Mouse (Mus musculus): Measurements from ENCODE around the gene Bet1. TPM values are rescaled to one million over a fixed set of nuclear protein-coding genes. Genes with fewer than 3 reads are reported as not detected.
A peak's percentile ranks its signal among the peaks of the same experiment; 100 is the strongest.

The Bet1 gene
- 4.2 and 6.1 TPM in 2 replicates for polyA plus RNA-seq (2012; rRNA removed)

DNA sequence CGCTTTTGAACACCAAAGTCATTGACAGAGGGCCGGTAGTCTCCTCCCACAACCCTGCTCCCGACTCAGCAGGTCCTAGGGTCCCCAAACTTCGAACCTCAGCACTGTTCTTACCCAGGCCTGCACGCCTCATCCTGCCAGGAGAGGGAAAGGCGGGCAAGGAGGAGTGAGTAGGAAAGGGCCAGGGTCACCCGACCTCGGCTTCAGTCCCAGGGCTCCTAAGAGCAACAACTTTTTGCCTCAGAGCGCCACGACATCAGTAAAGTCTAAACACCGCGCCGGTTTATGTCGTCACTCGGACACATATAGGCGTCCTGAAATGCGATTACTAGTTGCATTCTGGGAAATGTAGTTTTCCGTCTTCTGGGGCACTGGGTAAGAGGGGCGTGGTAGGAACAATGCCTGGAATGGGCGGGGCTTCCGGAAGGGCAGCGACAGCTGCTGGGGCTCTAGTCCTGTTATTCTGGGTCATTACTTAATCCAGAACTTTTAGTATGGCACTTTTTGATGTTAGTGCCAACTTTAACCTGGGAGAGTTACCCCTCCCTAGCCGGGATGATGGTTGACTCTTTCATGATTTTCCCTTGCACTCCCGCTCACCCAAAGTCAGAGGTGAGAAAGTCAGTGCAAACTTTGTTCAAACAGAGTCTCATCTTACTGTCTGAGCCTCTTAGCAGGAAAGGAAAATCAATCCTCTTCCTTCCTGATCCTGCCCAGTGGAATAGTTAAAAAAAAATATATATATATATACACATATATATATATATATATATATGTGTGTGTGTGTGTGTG is at the start of gene Bet1:
TSS of gene Bet1 (minus strand) at position 310 of the 792 bp plus-strand sequence.
- Histone ChIP-seq H3K27me3 (ENCODE audit: control insufficient read depth, insufficient read depth, low read length) (no peaks in the 10 kb centered on the region), H3K4me3 (ENCODE audit: extremely low read depth, insufficient read depth, insufficient read length) (peak within 1 kb of the TSS; percentile 98), H3K36me3 (ENCODE audit: control insufficient read depth, insufficient read depth, low read length) (no peaks in the 10 kb centered on the region), H3K27ac (ENCODE audit: insufficient read depth, low read length) (peak within 1 kb of the TSS; percentile 63), H3K4me1 (ENCODE audit: control insufficient read depth, insufficient read depth, insufficient read length) (no peaks in the 10 kb centered on the region)
- WGBS: 2% methylated on average over 24 of the region's 24 CpGs
- TF ChIP-seq POLR2A (IDR thresholded peaks at IDR 0.05; ENCODE audit: low read depth, low read length) (no peak), CTCF (IDR thresholded peaks at IDR 0.05; ENCODE audit: extremely low read depth, insufficient read depth, insufficient read length, insufficient replicate concordance) (no peak)
- DNase-seq (ENCODE audit: low read depth in 1 of 2, low spot score in 2 of 2): peak; percentile 86 to 87

- WGBS: 64% methylated on average over 7 of the region's 7 CpGs
- Histone ChIP-seq H3K4me1 (ENCODE audit: control insufficient read depth, insufficient read depth, insufficient read length) (no peaks in the 10 kb centered on the region), H3K27me3 (ENCODE audit: control insufficient read depth, insufficient read depth, low read length) (no peaks in the 10 kb centered on the region), H3K36me3 (ENCODE audit: control insufficient read depth, insufficient read depth, low read length) (no peaks in the 10 kb centered on the region), H3K27ac (ENCODE audit: insufficient read depth, low read length) (no peak overlapping the region), H3K4me3 (ENCODE audit: extremely low read depth, insufficient read depth, insufficient read length) (no peak overlapping the region)
- TF ChIP-seq POLR2A (IDR thresholded peaks at IDR 0.05; ENCODE audit: low read depth, low read length) (no peak), CTCF (IDR thresholded peaks at IDR 0.05; ENCODE audit: extremely low read depth, insufficient read depth, insufficient read length, insufficient replicate concordance) (no peak)
- no peak for DNase-seq (ENCODE audit: low read depth in 1 of 2, low spot score in 2 of 2)
Observed at GRCm38 (mm10) chr6:4132239-4132638, 45.5 kb upstream of the Bet1 start.

DNA sequence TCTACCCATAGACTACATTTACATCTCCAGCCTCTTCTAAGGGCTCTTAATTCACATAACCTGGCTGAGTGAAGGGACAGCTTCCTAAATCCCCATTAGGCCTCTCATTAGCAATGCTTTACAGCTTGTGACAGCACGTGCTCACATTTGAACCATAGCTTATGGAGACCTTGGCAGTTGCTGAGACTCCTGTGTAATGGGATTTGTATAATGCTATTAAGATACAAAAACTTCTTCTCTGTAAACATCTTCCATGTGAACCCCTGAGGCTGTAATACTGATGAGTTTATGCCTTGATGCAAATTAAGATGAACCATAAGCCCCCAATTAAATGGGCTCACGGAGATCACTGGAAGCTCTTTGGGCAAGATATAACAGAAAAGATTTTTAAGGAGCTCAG is 44.4 kb upstream of the Bet1 start:
- TF ChIP-seq CTCF (IDR thresholded peaks at IDR 0.05; ENCODE audit: extremely low read depth, insufficient read depth, insufficient read length, insufficient replicate concordance) (no peak), POLR2A (IDR thresholded peaks at IDR 0.05; ENCODE audit: low read depth, low read length) (no peak)
- no peaks in the 10 kb centered on the region for H3K27me3 ChIP-seq (ENCODE audit: control insufficient read depth, insufficient read depth, low read length)
- no peaks in the 10 kb centered on the region for H3K4me1 ChIP-seq (ENCODE audit: control insufficient read depth, insufficient read depth, insufficient read length)
- no peak overlapping the region for H3K27ac ChIP-seq (ENCODE audit: insufficient read depth, low read length)
- no peak overlapping the region for H3K4me3 ChIP-seq (ENCODE audit: extremely low read depth, insufficient read depth, insufficient read length)
- 77% methylated on average over 2 of the region's 2 CpGs for WGBS
- no peak for DNase-seq (ENCODE audit: low read depth in 1 of 2, low spot score in 2 of 2)
- H3K36me3 ChIP-seq (ENCODE audit: control insufficient read depth, insufficient read depth, low read length): no peaks in the 10 kb centered on the region

DNA sequence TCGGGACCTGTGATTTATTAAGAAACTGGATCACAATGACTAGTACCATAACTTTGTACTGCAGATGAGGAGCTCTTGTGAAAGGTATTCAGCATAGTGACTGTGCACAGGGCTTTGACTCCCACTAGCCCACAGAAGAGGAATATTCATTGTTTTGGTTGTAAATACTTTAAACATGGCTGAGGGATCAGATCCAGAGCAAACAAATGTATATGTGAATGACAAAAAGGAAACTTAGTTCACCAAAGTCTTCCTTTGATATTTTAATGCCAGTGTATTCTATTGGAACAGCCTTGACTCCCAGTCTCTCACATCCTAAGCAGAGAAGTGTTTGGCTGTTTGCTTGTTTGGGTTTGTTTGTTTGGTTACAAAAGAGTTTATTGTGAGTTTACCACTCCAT is 31.8 kb upstream of the Bet1 start:
- Histone ChIP-seq H3K36me3 (ENCODE audit: control insufficient read depth, insufficient read depth, low read length) (no peaks in the 10 kb centered on the region), H3K27ac (ENCODE audit: insufficient read depth, low read length) (no peak overlapping the region), H3K27me3 (ENCODE audit: control insufficient read depth, insufficient read depth, low read length) (no peaks in the 10 kb centered on the region), H3K4me3 (ENCODE audit: extremely low read depth, insufficient read depth, insufficient read length) (no peak overlapping the region), H3K4me1 (ENCODE audit: control insufficient read depth, insufficient read depth, insufficient read length) (no peaks in the 10 kb centered on the region)
- DNase-seq (ENCODE audit: low read depth in 1 of 2, low spot score in 2 of 2): no peak
- 54% methylated on average over 1 of the region's 1 CpGs for WGBS
- TF ChIP-seq POLR2A (IDR thresholded peaks at IDR 0.05; ENCODE audit: low read depth, low read length) (no peak), CTCF (IDR thresholded peaks at IDR 0.05; ENCODE audit: extremely low read depth, insufficient read depth, insufficient read length, insufficient replicate concordance) (no peak)

- no peak for DNase-seq (ENCODE audit: low read depth in 1 of 2, low spot score in 2 of 2)
- 76% methylated on average over 2 of the region's 2 CpGs for WGBS
- H3K4me3 ChIP-seq (ENCODE audit: extremely low read depth, insufficient read depth, insufficient read length): no peak overlapping the region
- H3K36me3 ChIP-seq (ENCODE audit: control insufficient read depth, insufficient read depth, low read length): no peaks in the 10 kb centered on the region
- H3K27ac ChIP-seq (ENCODE audit: insufficient read depth, low read length): no peak overlapping the region
- TF ChIP-seq CTCF (IDR thresholded peaks at IDR 0.05; ENCODE audit: extremely low read depth, insufficient read depth, insufficient read length, insufficient replicate concordance): no peak
- no peak for TF ChIP-seq POLR2A (IDR thresholded peaks at IDR 0.05; ENCODE audit: low read depth, low read length)
- H3K4me1 ChIP-seq (ENCODE audit: control insufficient read depth, insufficient read depth, insufficient read length): no peaks in the 10 kb centered on the region
- H3K27me3 ChIP-seq (ENCODE audit: control insufficient read depth, insufficient read depth, low read length): no peaks in the 10 kb centered on the region
Observed at GRCm38 (mm10) chr6:4090423-4090822, 3.7 kb upstream of the Bet1 start.

- 90% methylated on average over 6 of the region's 6 CpGs for WGBS
- Histone ChIP-seq H3K27me3 (ENCODE audit: control insufficient read depth, insufficient read depth, low read length) (no peaks in the 10 kb centered on the region), H3K4me3 (ENCODE audit: extremely low read depth, insufficient read depth, insufficient read length) (no peak overlapping the region), H3K27ac (ENCODE audit: insufficient read depth, low read length) (no peak overlapping the region), H3K36me3 (ENCODE audit: control insufficient read depth, insufficient read depth, low read length) (no peaks in the 10 kb centered on the region), H3K4me1 (ENCODE audit: control insufficient read depth, insufficient read depth, insufficient read length) (no peaks in the 10 kb centered on the region)
- TF ChIP-seq CTCF (IDR thresholded peaks at IDR 0.05; ENCODE audit: extremely low read depth, insufficient read depth, insufficient read length, insufficient replicate concordance): no peak
- TF ChIP-seq POLR2A (IDR thresholded peaks at IDR 0.05; ENCODE audit: low read depth, low read length): no peak
- no peak for DNase-seq (ENCODE audit: low read depth in 1 of 2, low spot score in 2 of 2)
Observed at GRCm38 (mm10) chr6:4072281-4072680, 14.5 kb downstream of the Bet1 start.

DNA sequence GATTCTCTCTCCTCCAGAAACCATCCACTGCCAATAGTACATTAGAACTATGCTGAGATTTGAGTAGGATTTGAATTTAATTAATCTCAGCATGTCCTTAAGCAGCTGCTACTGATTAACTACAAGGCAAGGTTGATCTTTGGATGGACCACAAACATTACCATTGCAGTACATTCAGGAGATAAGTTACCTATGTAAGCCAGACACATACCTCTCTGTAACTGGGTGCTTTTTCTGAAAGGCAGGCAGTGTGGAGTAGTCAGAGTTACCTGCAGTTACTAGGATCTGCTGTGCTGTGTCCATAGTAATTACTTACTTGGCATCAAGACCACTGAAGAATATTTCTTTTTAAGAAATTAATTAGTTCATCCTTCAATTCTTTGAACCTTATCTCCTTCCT is 17.1 kb downstream of the Bet1 start:
- no peak for DNase-seq (ENCODE audit: low read depth in 1 of 2, low spot score in 2 of 2)
- no peak for TF ChIP-seq POLR2A (IDR thresholded peaks at IDR 0.05; ENCODE audit: low read depth, low read length)
- no peak for TF ChIP-seq CTCF (IDR thresholded peaks at IDR 0.05; ENCODE audit: extremely low read depth, insufficient read depth, insufficient read length, insufficient replicate concordance)
- Histone ChIP-seq H3K27ac (ENCODE audit: insufficient read depth, low read length) (no peak overlapping the region), H3K36me3 (ENCODE audit: control insufficient read depth, insufficient read depth, low read length) (no peaks in the 10 kb centered on the region), H3K4me3 (ENCODE audit: extremely low read depth, insufficient read depth, insufficient read length) (no peak overlapping the region), H3K4me1 (ENCODE audit: control insufficient read depth, insufficient read depth, insufficient read length) (no peaks in the 10 kb centered on the region), H3K27me3 (ENCODE audit: control insufficient read depth, insufficient read depth, low read length) (no peaks in the 10 kb centered on the region)
